Mouse (Mus musculus): ENCODE measurements around the gene Ddx55.
"Not testable (repeated sequence)": the region's sequence is repeated elsewhere in the genome, so short reads cannot be mapped to it uniquely, and the experiment has no call there.

The Ddx55 gene

DNA sequence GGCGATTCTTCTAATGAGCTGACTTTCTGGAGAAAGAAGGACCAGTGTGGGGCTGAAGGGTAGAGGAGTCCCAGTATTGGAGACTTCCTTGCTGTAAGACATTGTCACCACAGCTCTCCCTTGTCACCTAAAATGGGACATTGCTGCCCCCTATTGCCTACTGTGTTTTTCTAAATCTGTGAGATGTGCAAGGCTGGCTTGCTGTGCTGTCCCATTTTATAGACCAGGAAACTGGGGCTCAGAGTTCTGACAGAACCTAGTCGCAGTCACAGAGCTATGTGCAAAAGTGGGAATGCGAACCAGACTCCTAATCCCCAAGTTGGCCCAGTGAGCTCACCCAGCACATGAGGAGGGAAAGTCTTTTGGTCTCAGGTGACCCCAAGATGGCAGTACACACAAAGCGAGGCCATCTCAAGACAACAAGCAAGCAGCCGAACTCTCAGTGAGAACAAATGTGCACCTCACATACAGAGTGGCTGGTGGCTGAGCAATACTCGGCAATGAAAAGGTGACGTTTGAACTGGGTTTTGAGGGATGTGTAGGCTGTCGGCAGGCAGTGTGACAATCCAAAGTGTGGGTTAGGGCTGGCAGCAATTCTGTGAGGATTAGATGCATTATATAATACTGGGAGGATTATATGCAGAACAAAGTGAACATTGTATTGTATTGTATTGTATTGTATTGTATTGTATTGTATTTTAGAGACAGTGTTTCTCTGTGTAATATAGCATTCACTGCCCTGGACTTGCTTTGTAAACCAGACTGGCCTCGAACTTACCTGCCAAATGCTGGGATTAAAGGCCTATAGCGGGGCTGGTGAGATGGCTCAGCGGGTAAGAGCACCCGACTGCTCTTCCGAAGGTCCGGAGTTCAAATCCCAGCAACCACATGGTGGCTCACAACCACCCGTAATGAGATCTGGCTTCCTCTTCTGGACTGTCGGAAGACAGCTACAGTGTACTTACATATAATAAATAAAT, 13.6 kb upstream of the Ddx55 start:
- DNase-seq (ENCODE audit: inconsistent age in 2 of 2, low spot score in 1 of 2) = peak; percentile 65 to 90

- DNase-seq (ENCODE audit: inconsistent age in 2 of 2, low spot score in 1 of 2) = no peak
These were observed 12.8 kb upstream of the Ddx55 start for GRCm38 (mm10) chr5:124539905-124540304.

DNA sequence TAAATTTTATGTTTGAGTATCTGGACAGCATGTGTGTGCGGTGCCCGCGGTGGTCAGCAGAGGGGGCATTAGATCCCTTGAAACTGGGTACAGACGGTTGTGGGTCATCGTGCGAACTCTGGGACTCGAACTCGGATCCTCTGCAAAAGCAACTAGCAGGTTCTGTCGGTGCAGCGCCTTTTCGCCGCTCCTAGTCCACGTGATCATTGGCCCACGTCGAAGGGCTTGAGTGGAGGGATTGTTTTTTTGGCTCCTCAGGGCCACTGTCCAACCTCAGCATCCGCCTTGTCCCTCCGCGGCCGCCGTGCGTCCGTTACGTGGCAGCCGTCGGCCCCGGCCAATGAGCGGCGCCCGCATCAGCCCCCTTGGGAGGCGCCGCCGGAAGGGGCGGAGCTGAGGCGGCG, 12.3 kb upstream of the Ddx55 start, which contains the start of gene Tmed2:
TSS of gene Tmed2 (plus strand) at position 313 of the 404 bp plus-strand sequence.
- DNase-seq (ENCODE audit: inconsistent age in 2 of 2, low spot score in 1 of 2) = peak; percentile 98

DNA sequence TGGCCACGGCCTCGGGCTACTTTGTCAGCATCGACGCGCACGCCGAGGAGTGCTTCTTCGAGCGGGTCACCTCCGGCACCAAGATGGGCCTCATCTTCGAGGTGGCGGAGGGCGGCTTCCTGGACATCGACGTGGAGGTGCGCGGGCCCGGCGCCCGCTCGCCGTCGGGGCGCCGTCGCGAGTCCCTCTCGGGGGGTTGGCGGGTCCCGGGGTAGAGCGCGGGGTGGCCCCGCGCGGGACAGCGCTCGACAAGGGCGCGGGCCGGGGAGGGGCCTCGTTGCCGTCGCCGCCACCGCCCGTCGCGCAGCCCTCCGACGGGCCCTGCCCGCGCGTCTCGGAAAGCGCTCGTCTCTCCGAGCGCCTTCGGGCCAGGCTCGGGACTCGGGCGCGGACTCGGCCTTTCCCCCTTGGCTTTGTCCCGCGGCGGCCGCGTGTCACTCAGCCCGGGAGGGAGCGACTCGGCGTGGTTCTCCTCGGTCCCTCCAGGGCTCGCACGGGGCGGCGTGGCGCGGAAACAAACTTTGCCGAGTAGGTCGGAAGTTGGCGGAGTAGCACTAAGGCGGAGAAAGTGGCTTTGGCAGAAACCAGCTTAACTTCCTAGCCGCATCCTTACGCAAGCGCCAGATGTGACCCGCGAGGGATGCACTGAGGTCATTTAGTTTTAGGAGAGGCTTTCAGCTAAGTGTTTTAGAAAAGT, 11.6 kb upstream of the Ddx55 start:
- DNase-seq (ENCODE audit: inconsistent age in 2 of 2, low spot score in 1 of 2) = peak; percentile 84 to 94

GRCm38 (mm10) chr5:124541602-124541973, 11.1 kb upstream of the Ddx55 start:
- no peak for DNase-seq (ENCODE audit: inconsistent age in 2 of 2, low spot score in 1 of 2)

GRCm38 (mm10) chr5:124550737-124551136, 1.9 kb upstream of the Ddx55 start:
- not testable (repeated sequence) for DNase-seq (ENCODE audit: inconsistent age in 2 of 2, low spot score in 1 of 2)

- not testable (repeated sequence) for DNase-seq (ENCODE audit: inconsistent age in 2 of 2, low spot score in 1 of 2)
These were observed 1.1 kb upstream of the Ddx55 start for GRCm38 (mm10) chr5:124551349-124552093.

DNA sequence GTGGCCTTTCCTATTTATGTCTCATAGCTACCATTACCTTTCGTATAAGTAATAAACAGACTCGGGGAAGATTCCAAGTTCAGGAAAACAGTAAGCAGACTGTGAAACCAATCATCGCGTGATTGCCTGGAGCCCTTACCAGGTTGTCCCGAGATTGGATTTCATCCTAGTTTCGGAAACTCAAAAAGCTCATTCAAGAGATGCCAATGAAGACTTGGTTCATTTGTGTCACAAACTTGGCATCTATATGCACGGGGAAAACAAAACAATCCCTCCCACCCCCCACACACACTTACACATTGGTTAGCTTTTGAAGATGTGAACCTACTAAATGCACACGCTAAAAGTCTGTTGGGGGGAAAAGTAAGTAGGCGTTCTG, 581 bp upstream of the Ddx55 start:
- DNase-seq (ENCODE audit: inconsistent age in 2 of 2, low spot score in 1 of 2) = no peak

DNA sequence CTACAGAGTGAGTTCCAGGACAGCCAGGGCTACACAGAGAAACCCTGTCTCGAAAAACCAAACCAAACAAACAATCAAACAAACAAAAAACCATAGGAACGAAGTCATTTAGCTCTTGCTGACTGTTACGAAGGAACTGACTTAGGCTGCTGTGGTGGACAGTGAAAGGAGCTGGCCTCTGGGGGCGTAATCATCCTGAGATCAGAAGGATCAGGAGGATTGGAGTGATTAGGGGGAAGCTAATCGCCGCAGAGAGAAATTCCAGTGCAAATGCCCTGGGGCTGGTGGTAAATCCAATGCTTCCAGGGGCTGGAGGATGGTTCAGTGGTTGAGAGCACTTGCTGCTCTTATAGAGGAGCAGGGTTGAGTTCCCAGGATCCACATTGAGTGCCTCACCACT, 943 bp downstream of the Ddx55 start:
- DNase-seq (ENCODE audit: inconsistent age in 2 of 2, low spot score in 1 of 2) = no peak

- DNase-seq (ENCODE audit: inconsistent age in 2 of 2, low spot score in 1 of 2) = no peak
These were observed 2.5 kb downstream of the Ddx55 start for GRCm38 (mm10) chr5:124555145-124555544.

DNA sequence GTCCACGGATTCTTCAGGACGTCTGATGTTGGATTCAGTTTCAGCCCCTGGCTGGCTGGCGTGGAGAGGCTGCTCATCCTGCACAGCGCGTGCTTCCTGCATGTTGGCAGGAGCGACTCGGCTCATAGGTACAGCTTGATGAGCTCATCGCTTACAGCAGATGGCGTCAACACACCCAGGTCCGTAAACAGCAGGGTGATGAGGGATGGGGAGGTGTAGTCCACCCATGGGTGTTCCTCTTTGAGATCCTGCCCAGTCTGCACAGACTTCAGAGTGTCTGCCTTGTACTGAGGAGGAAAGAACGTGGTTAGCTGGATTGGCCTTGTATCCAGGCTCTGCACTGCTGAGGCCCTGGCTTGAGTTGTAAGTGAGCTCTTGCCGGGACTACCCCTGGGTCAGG, 18.4 kb downstream of the Ddx55 start:
- no peak for DNase-seq (ENCODE audit: inconsistent age in 2 of 2, low spot score in 1 of 2)

- no peak for DNase-seq (ENCODE audit: inconsistent age in 2 of 2, low spot score in 1 of 2)
These were observed 22.8 kb downstream of the Ddx55 start for GRCm38 (mm10) chr5:124575467-124575866.

DNA sequence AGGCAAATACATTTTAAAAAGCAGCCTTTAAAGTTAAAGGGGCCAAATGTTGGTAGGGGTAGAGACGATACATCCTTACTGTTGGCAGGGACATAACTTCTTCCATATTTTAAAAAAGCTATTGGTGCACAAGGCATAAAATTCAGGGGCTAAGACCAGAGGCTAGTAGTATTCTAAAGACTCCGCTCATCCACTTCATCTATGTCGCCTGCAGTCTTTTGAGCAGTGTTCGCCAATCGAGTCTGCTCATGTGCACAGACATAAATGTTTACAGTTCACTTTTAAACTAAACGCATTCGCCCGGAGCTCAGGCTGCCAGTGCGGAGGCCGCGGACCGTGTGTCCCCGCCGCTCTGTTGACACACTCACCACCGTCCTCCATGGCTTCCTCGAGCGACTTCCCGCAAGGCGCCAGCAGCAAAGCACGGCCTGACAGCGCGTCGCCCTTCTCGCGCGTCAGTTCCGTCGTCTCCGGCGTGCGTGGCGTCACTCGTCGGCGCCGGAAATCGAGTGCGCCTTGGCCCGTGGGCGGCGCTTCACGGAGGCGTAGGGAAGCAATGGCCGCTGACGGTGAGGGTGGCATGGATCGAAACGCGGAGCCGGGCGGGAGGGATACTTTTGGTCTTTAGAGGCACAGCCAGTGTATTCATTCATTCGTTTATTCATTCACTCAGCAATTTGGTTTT, 26.1 kb downstream of the Ddx55 start, which contains the start of the genes Eif2b1 and Gtf2h3:
TSS of gene Eif2b1 (minus strand) at position 499 of the 685 bp plus-strand sequence.
TSS of gene Gtf2h3 (plus strand) at position 508 of the 685 bp plus-strand sequence.
- DNase-seq (ENCODE audit: inconsistent age in 2 of 2, low spot score in 1 of 2) = peak; percentile 93 to 97

DNA sequence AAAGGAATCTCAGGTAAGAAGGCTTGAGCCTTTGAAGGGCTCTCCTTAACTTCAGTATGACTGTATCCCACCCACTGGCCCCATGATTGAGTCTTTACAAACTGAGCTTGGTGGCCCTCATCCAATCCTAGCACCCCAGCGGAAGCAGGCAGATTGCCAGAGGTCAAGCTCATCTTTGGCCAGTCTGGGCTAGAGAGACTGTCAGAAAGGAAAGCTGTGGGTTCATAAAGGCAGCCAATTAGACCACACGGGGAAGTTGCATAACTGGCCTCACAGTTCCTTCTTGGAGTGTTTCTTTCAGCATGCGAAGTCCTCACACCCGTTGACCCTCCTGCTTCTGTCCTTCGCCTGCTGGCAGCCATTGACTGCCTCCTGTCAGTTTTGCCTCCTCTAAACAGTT, 29.9 kb downstream of the Ddx55 start:
- peak in 1 of 2 experiments; percentile 46 for DNase-seq (ENCODE audit: inconsistent age in 2 of 2, low spot score in 1 of 2)

GRCm38 (mm10) chr5:124592768-124593167, 40.1 kb downstream of the Ddx55 start:
- DNase-seq (ENCODE audit: inconsistent age in 2 of 2, low spot score in 1 of 2) = no peak

DNA sequence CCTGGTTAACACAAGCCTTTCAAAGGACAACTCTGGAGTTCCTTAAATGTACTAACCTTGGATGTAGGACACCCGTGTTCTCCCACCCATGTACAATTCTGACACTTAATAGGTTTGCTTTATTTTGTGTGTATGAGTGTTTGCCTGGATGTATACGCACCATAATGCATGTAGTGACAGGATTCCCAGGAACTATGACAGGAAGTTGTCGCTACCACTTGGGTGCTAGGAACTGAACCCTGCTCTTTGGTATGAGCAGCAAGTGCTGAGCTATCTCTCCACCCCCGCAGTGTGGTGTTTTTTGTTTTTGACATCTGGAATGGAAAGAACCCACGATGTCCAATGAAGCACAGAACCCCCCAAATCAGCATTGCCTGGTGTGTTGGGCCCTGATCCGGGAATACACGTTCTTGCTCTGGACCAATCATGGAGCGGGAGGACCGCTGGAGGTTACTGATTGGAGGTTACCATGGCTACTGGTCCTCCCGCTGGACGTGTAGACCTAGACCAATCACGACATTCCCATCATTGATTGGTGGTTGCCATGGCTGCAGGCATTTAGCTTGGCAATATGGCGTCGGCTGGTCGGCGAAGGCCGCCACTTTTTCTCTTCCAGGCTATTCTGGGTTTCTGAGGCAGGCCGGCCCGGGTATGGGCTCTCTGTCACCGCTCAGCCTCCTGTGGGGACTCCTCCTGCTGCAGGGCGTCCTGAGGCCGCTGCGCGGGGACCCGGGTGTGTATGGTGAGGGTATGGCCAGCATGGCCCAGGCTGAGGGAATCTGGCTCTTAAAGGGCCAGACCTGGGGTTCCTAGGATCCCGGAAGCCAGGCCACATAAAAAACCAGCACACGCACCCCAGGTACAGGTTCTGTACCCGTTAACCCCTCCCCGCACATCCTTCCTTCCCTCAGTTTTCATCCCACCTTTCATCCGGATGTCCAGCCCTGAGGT, 45.8 kb downstream of the Ddx55 start:
- peak; percentile 94 to 97 for DNase-seq (ENCODE audit: inconsistent age in 2 of 2, low spot score in 1 of 2)

DNA sequence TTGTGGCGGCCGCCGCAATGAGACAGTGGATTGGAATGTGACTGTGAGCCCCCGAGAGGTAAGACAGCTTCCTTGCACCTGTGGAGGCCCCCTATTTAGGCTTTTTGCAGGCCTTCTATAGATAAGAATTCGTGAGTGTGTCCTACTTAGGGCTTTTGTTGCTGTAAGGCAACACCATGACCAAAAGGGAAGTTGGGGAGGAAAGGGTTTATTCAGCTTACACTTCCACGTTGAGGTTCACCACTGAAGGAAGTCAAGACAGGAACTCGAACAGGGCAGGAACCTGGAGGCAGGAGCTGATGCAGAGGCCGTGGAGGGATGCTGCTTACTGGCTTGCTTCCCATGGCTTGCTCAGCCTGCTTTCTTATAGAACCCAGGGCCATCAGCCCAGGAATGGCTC, 47.1 kb downstream of the Ddx55 start:
- not testable (repeated sequence) for DNase-seq (ENCODE audit: inconsistent age in 2 of 2, low spot score in 1 of 2)

DNA sequence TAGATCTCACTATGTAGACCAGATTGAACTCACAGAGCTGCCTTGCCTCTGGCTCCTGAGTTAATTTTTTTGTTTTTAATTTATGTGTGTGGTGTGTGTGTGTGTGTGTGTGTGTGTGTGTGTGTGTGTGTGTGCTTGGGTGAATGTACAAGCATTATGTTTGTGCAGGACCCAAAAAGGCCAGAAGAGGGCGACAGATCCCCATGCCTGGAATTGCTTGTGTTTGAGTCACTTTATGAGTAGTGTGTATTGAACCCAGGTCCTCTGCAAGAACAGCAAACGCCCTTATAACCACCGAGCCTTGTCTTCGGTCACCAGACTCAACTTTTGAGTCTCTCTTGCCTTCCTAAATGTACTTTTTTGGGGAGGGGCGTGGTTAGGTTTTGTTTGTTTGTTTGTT, 49.7 kb downstream of the Ddx55 start:
- DNase-seq (ENCODE audit: inconsistent age in 2 of 2, low spot score in 1 of 2) = peak; percentile 55 to 92

DNA sequence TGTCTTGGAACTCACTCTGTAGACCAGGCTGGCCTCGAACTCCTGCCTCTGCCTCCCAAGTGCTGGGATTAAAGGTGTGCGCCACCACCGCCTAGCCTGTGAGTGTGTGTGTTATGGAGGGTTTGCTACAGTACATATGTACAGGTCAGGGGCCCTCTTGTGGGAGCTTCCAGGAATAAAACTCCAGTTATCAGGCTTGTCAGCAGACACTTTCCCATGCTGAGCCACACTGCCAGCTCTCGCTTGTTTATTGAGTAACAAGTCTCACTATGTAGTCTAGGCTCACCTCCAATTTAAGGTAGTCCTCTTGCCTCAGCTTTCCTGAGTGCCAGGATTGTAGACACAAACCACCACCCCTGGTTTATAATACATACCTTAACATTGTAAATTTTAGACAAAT, 51.6 kb downstream of the Ddx55 start:
- DNase-seq (ENCODE audit: inconsistent age in 2 of 2, low spot score in 1 of 2) = no peak

Measured in adrenal gland, adult (tissue).